Mouse (Mus musculus) heart, adult 2 months (tissue): ENCODE measurements at regions not wholly inside any gene's neighbourhood (a gene's known extent, or its start where the extent isn't known, plus 50 kb on each side); places are given as distances from the start of the nearest gene placed in this dataset.

ENCODE experiments used
- CTCF ChIP-seq: fragments of 200-600 bp; IDR thresholded peaks from 2 replicates; pipeline ENCODE4 v1.8.1; 2022; ENCODE audit warnings: antibody characterized with exemption, mild to moderate bottlenecking, moderate library complexity
- EP300 ChIP-seq: fragments of 200-500 bp; IDR thresholded peaks from 2 replicates; pipeline ENCODE4 v1.6.1; 2011; ENCODE audit warnings: low read depth, low read length, control low read depth; ENCODE audit not compliant: insufficient read depth
- POLR2A ChIP-seq: fragments of 200-500 bp; IDR thresholded peaks from 2 replicates; pipeline ENCODE4 v1.6.1; 2011; ENCODE audit warnings: mild to moderate bottlenecking, low read depth, low read length, control low read depth; ENCODE audit not compliant: insufficient read depth

DNA sequence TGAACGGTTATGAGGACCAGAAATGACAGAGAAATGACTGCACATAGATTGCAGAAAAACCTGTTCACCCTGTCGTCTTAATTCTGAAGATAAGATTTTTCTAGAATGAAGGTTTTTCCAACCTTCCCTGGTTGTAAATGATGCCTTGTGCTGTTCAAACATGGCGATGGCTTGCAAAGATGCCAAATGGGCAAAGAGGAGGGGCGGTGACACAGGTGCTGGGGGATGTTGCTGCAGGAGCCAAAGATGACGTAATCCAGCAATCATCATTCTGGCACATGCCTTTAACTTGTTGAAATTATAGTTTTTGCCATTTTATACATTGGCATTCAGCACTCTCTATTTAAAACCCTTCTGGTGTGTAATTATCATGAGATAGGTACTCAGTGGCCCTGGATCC lies 263.8 kb downstream of the Gm9195 start:
- TF ChIP-seq POLR2A (no peak), CTCF (no peak), EP300 (no peak)
